Mouse (Mus musculus): ENCODE measurements around the gene Nceh1. TPM values are rescaled to one million over a fixed set of nuclear protein-coding genes. Genes with fewer than 3 reads are reported as not detected.

Gene Nceh1
- total and polyA plus RNA-seq, 2 experiments = 8.9 to 32.5 TPM

- H3K36me3 ChIP-seq (ENCODE audit: control insufficient read depth, insufficient read depth, low read length) = peaks cover 6% of the 10 kb centered on the region; the same call in 1 of the 2 replicates
- no peaks in the 10 kb centered on the region for H3K27me3 ChIP-seq (ENCODE audit: control insufficient read depth, insufficient read depth, low read length)
- no peaks in the 10 kb centered on the region for H3K4me1 ChIP-seq (ENCODE audit: control insufficient read depth, insufficient read depth, low read length)
- no peak overlapping the region for H3K4me3 ChIP-seq (ENCODE audit: insufficient read depth, low read depth, low read length)
- no peak for DNase-seq (ENCODE audit: extremely low read depth, low read depth, low spot score)
- 88% methylated on average over 9 of the region's 9 CpGs for WGBS
- H3K9ac ChIP-seq (ENCODE audit: low read depth, low read length) = no peak overlapping the region
- no peaks in the 10 kb centered on the region for H3K79me2 ChIP-seq (ENCODE audit: control insufficient read depth, insufficient read depth, low read length)
- TF ChIP-seq POLR2A (IDR thresholded peaks at IDR 0.05; ENCODE audit: extremely low read depth, insufficient read depth, low read length) (no peak), CTCF (IDR thresholded peaks at IDR 0.05; ENCODE audit: low read depth, low read length) (no peak)
- H3K27ac ChIP-seq (replicated peaks; ENCODE audit: insufficient read depth, low read depth, low read length) = no peak overlapping the region
These were observed 66.3 kb downstream of the Nceh1 start for GRCm38 (mm10) chr3:27249030-27249429.

GRCm38 (mm10) chr3:27250936-27251335 lies 68.2 kb downstream of the Nceh1 start:
- Histone ChIP-seq H3K79me2 (ENCODE audit: control insufficient read depth, insufficient read depth, low read length) (no peaks in the 10 kb centered on the region), H3K27ac (replicated peaks; ENCODE audit: insufficient read depth, low read depth, low read length) (no peak overlapping the region), H3K9ac (ENCODE audit: low read depth, low read length) (no peak overlapping the region), H3K4me1 (ENCODE audit: control insufficient read depth, insufficient read depth, low read length) (no peaks in the 10 kb centered on the region), H3K4me3 (ENCODE audit: insufficient read depth, low read depth, low read length) (no peak overlapping the region), H3K36me3 (ENCODE audit: control insufficient read depth, insufficient read depth, low read length) (no peaks in the 10 kb centered on the region), H3K27me3 (ENCODE audit: control insufficient read depth, insufficient read depth, low read length) (no peaks in the 10 kb centered on the region)
- TF ChIP-seq POLR2A (IDR thresholded peaks at IDR 0.05; ENCODE audit: extremely low read depth, insufficient read depth, low read length) (no peak), CTCF (IDR thresholded peaks at IDR 0.05; ENCODE audit: low read depth, low read length) (peak; percentile 49)
- no peak for DNase-seq (ENCODE audit: extremely low read depth, low read depth, low spot score)
- WGBS = 40% methylated on average over 7 of the region's 7 CpGs

DNA sequence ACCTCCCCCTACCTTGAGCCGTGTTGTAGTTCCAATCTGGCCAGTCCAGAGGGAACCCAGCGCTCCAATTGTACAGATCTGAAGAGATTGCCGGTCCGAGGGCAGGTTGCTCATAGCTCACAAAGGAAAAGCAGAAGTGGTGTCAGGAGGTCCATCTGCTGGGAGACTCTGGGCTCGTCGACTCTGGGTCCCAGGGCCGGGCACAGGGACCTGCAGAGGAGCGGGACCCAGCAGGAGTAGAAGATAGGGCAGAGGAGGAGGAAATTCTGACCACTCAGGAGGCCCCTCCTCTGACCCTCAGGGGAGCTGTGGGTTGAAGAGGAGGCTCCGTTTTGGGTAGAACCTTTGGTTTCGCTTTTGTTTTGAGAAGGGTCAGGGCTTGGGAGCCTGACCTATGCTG lies 75.7 kb downstream of the Nceh1 start:
- WGBS = 78% methylated on average over 10 of the region's 10 CpGs
- H3K27ac ChIP-seq (replicated peaks; ENCODE audit: insufficient read depth, low read depth, low read length) = no peak overlapping the region
- peak overlapping the region; percentile 51; the same call in 1 of the 2 replicates for H3K4me3 ChIP-seq (ENCODE audit: insufficient read depth, low read depth, low read length)
- no peak overlapping the region for H3K9ac ChIP-seq (ENCODE audit: low read depth, low read length)
- TF ChIP-seq POLR2A (IDR thresholded peaks at IDR 0.05; ENCODE audit: extremely low read depth, insufficient read depth, low read length) = no peak
- TF ChIP-seq CTCF (IDR thresholded peaks at IDR 0.05; ENCODE audit: low read depth, low read length) = no peak
- no peaks in the 10 kb centered on the region for H3K27me3 ChIP-seq (ENCODE audit: control insufficient read depth, insufficient read depth, low read length)
- no peaks in the 10 kb centered on the region for H3K4me1 ChIP-seq (ENCODE audit: control insufficient read depth, insufficient read depth, low read length)
- H3K36me3 ChIP-seq (ENCODE audit: control insufficient read depth, insufficient read depth, low read length) = no peaks in the 10 kb centered on the region
- no peaks in the 10 kb centered on the region for H3K79me2 ChIP-seq (ENCODE audit: control insufficient read depth, insufficient read depth, low read length)
- no peak for DNase-seq (ENCODE audit: extremely low read depth, low read depth, low spot score)

GRCm38 (mm10) chr3:27260393-27260792 lies 77.6 kb downstream of the Nceh1 start:
- Histone ChIP-seq H3K4me3 (ENCODE audit: insufficient read depth, low read depth, low read length) (no peak overlapping the region), H3K79me2 (ENCODE audit: control insufficient read depth, insufficient read depth, low read length) (no peaks in the 10 kb centered on the region), H3K36me3 (ENCODE audit: control insufficient read depth, insufficient read depth, low read length) (no peaks in the 10 kb centered on the region), H3K27me3 (ENCODE audit: control insufficient read depth, insufficient read depth, low read length) (no peaks in the 10 kb centered on the region), H3K4me1 (ENCODE audit: control insufficient read depth, insufficient read depth, low read length) (no peaks in the 10 kb centered on the region), H3K27ac (replicated peaks; ENCODE audit: insufficient read depth, low read depth, low read length) (no peak overlapping the region), H3K9ac (ENCODE audit: low read depth, low read length) (no peak overlapping the region)
- no peak for TF ChIP-seq POLR2A (IDR thresholded peaks at IDR 0.05; ENCODE audit: extremely low read depth, insufficient read depth, low read length)
- TF ChIP-seq CTCF (IDR thresholded peaks at IDR 0.05; ENCODE audit: low read depth, low read length) = no peak
- 94% methylated on average over 2 of the region's 2 CpGs for WGBS
- DNase-seq (ENCODE audit: extremely low read depth, low read depth, low spot score) = no peak

DNA sequence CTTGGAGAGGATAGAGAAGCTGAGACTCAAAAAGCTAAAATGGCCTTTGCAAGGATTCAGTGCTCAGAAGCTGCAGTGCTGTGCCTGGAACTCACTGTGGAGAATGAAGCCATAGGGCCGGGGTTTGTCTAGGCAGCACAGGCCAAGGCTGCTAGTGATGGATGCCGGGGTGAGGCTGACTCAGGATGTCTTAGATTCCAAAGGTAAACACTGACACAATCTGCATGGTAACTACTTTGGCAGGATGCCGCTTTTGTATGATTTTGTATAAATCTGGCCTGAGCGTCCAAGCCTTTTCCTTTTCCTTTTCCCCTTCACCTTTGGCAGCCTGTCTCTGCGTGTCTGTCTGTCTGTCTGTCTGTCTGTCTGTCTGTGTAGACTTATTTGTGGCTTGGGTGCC lies 84.6 kb downstream of the Nceh1 start:
- DNase-seq (ENCODE audit: extremely low read depth, low read depth, low spot score) = no peak
- Histone ChIP-seq H3K27ac (replicated peaks; ENCODE audit: insufficient read depth, low read depth, low read length) (no peak overlapping the region), H3K79me2 (ENCODE audit: control insufficient read depth, insufficient read depth, low read length) (no peaks in the 10 kb centered on the region), H3K4me3 (ENCODE audit: insufficient read depth, low read depth, low read length) (no peak overlapping the region), H3K36me3 (ENCODE audit: control insufficient read depth, insufficient read depth, low read length) (no peaks in the 10 kb centered on the region), H3K27me3 (ENCODE audit: control insufficient read depth, insufficient read depth, low read length) (no peaks in the 10 kb centered on the region), H3K4me1 (ENCODE audit: control insufficient read depth, insufficient read depth, low read length) (peaks cover 9% of the 10 kb centered on the region), H3K9ac (ENCODE audit: low read depth, low read length) (no peak overlapping the region)
- TF ChIP-seq CTCF (IDR thresholded peaks at IDR 0.05; ENCODE audit: low read depth, low read length) (no peak), POLR2A (IDR thresholded peaks at IDR 0.05; ENCODE audit: extremely low read depth, insufficient read depth, low read length) (no peak)
- WGBS = 75% methylated on average over 5 of the region's 5 CpGs

GRCm38 (mm10) chr3:27267887-27268286 lies 85.1 kb downstream of the Nceh1 start:
- H3K27me3 ChIP-seq (ENCODE audit: control insufficient read depth, insufficient read depth, low read length) = no peaks in the 10 kb centered on the region
- WGBS = 61% methylated on average over 4 of the region's 4 CpGs
- no peak for DNase-seq (ENCODE audit: extremely low read depth, low read depth, low spot score)
- H3K27ac ChIP-seq (replicated peaks; ENCODE audit: insufficient read depth, low read depth, low read length) = no peak overlapping the region
- peaks cover 12% of the 10 kb centered on the region for H3K4me1 ChIP-seq (ENCODE audit: control insufficient read depth, insufficient read depth, low read length)
- H3K36me3 ChIP-seq (ENCODE audit: control insufficient read depth, insufficient read depth, low read length) = no peaks in the 10 kb centered on the region
- no peak overlapping the region for H3K4me3 ChIP-seq (ENCODE audit: insufficient read depth, low read depth, low read length)
- no peak overlapping the region for H3K9ac ChIP-seq (ENCODE audit: low read depth, low read length)
- TF ChIP-seq CTCF (IDR thresholded peaks at IDR 0.05; ENCODE audit: low read depth, low read length) (no peak), POLR2A (IDR thresholded peaks at IDR 0.05; ENCODE audit: extremely low read depth, insufficient read depth, low read length) (no peak)
- H3K79me2 ChIP-seq (ENCODE audit: control insufficient read depth, insufficient read depth, low read length) = no peaks in the 10 kb centered on the region
